Mouse (Mus musculus) midbrain, embryonic 13.5 days (tissue): ENCODE measurements at regions not wholly inside any gene's neighbourhood (a gene's known extent, or its start where the extent isn't known, plus 50 kb on each side); places are given as distances from the start of the nearest gene placed in this dataset.

Source experiments
- ATAC-seq: fragments of 200-750 bp; cut with Nextera tagmentation; 2 replicates; pipeline ENCODE4 v1.8.0; 2017; ENCODE audit warnings: mild to moderate bottlenecking, moderate TSS enrichment, moderate library complexity
- H3K27ac ChIP-seq: fragments of 300-500 bp; sonication (generic); 2 replicates; pipeline ENCODE4 v1.5.1; 2015; ENCODE audit warnings: inconsistent platforms, mild to moderate bottlenecking, moderate library complexity
- H3K27me3 ChIP-seq: fragments of 300-500 bp; sonication (generic); 2 replicates; pipeline ENCODE4 v1.6.1; 2015; ENCODE audit warnings: mild to moderate bottlenecking, inconsistent platforms
- H3K36me3 ChIP-seq: fragments of 300-500 bp; sonication (generic); 2 replicates; pipeline ENCODE4 v1.6.1; 2015; ENCODE audit warnings: mild to moderate bottlenecking, inconsistent platforms
- H3K4me1 ChIP-seq: fragments of 300-500 bp; sonication (generic); replicated peaks from 2 replicates; pipeline ENCODE4 v1.6.1; 2015; ENCODE audit warnings: inconsistent platforms
- H3K4me2 ChIP-seq: fragments of 300-500 bp; sonication (generic); replicated peaks from 2 replicates; pipeline ENCODE4 v1.6.1; 2015; ENCODE audit warnings: moderate library complexity, mild to moderate bottlenecking, inconsistent platforms
- H3K4me3 ChIP-seq: fragments of 300-500 bp; sonication (generic); replicated peaks from 2 replicates; pipeline ENCODE4 v1.5.1; 2015; ENCODE audit warnings: mild to moderate bottlenecking, inconsistent platforms
- H3K9ac ChIP-seq: fragments of 300-500 bp; sonication (generic); replicated peaks from 2 replicates; pipeline ENCODE4 v1.6.1; 2015; ENCODE audit warnings: mild to moderate bottlenecking, inconsistent platforms
- H3K9me3 ChIP-seq: fragments of 300-500 bp; sonication (generic); 2 replicates; pipeline ENCODE4 v1.6.1; 2016; ENCODE audit warnings: mild to moderate bottlenecking, inconsistent platforms
- WGBS: fragments of 180-500 bp; shearing (Covaris S2); methylation state at CpG from one replicate; pipeline ENCODE4 v1.1.7; 2015; 5-methylcytosine and 5-hydroxymethylcytosine counted together

- Histone ChIP-seq H3K4me2 (no peak overlapping the region), H3K27me3 (no peaks in the 10 kb centered on the region), H3K36me3 (no peaks in the 10 kb centered on the region), H3K4me3 (no peak overlapping the region), H3K4me1 (no peaks in the 10 kb centered on the region), H3K9ac (no peak overlapping the region), H3K9me3 (no peaks in the 10 kb centered on the region), H3K27ac (no peak overlapping the region)
- 95% methylated on average over 1 of the region's 1 CpGs for WGBS
- ATAC-seq: no peak
Observed at GRCm38 (mm10) chr17:62306524-62306923, 574.6 kb downstream of the Efna5 start.

- 73% methylated on average over 3 of the region's 3 CpGs for WGBS
- H3K4me3 ChIP-seq: no peak overlapping the region
- H3K27me3 ChIP-seq: no peaks in the 10 kb centered on the region
- H3K9ac ChIP-seq: no peak overlapping the region
- no peak overlapping the region for H3K4me2 ChIP-seq
- H3K36me3 ChIP-seq: no peaks in the 10 kb centered on the region
- no peak for ATAC-seq
- H3K9me3 ChIP-seq: no peaks in the 10 kb centered on the region
- no peaks in the 10 kb centered on the region for H3K4me1 ChIP-seq
- H3K27ac ChIP-seq: no peak overlapping the region
Observed at GRCm38 (mm10) chr17:62305140-62305539, 576.0 kb downstream of the Efna5 start.

- H3K4me2 ChIP-seq: no peak overlapping the region
- no peaks in the 10 kb centered on the region for H3K36me3 ChIP-seq
- no peaks in the 10 kb centered on the region for H3K4me1 ChIP-seq
- H3K9ac ChIP-seq: no peak overlapping the region
- H3K27me3 ChIP-seq: no peaks in the 10 kb centered on the region
- ATAC-seq: no peak
- no peak overlapping the region for H3K27ac ChIP-seq
- no peaks in the 10 kb centered on the region for H3K9me3 ChIP-seq
- H3K4me3 ChIP-seq: no peak overlapping the region
- WGBS: 95% methylated on average over 3 of the region's 3 CpGs
Observed at GRCm38 (mm10) chr17:62304073-62304472, 577.0 kb downstream of the Efna5 start.

GRCm38 (mm10) chr17:62299875-62300274, 581.2 kb downstream of the Efna5 start:
- ATAC-seq: no peak
- Histone ChIP-seq H3K9ac (no peak overlapping the region), H3K4me3 (no peak overlapping the region), H3K27ac (no peak overlapping the region), H3K4me1 (no peaks in the 10 kb centered on the region), H3K4me2 (no peak overlapping the region), H3K36me3 (no peaks in the 10 kb centered on the region), H3K27me3 (no peaks in the 10 kb centered on the region), H3K9me3 (no peaks in the 10 kb centered on the region)
- WGBS: 90% methylated on average over 9 of the region's 9 CpGs

- no peak overlapping the region for H3K9ac ChIP-seq
- H3K4me3 ChIP-seq: no peak overlapping the region
- H3K36me3 ChIP-seq: no peaks in the 10 kb centered on the region
- WGBS: 92% methylated on average over 7 of the region's 7 CpGs
- no peak overlapping the region for H3K27ac ChIP-seq
- no peaks in the 10 kb centered on the region for H3K9me3 ChIP-seq
- H3K4me2 ChIP-seq: no peak overlapping the region
- H3K27me3 ChIP-seq: no peaks in the 10 kb centered on the region
- no peak for ATAC-seq
- no peaks in the 10 kb centered on the region for H3K4me1 ChIP-seq
Observed at GRCm38 (mm10) chr17:62297393-62298060, 583.6 kb downstream of the Efna5 start.

GRCm38 (mm10) chr17:62295412-62295811, 585.7 kb downstream of the Efna5 start:
- H3K36me3 ChIP-seq: no peaks in the 10 kb centered on the region
- H3K4me3 ChIP-seq: no peak overlapping the region
- no peak overlapping the region for H3K9ac ChIP-seq
- no peak overlapping the region for H3K27ac ChIP-seq
- H3K4me1 ChIP-seq: no peaks in the 10 kb centered on the region
- no peak overlapping the region for H3K4me2 ChIP-seq
- no peaks in the 10 kb centered on the region for H3K9me3 ChIP-seq
- ATAC-seq: no peak
- H3K27me3 ChIP-seq: no peaks in the 10 kb centered on the region

- no peak for ATAC-seq
- H3K36me3 ChIP-seq: no peaks in the 10 kb centered on the region
- H3K27me3 ChIP-seq: no peaks in the 10 kb centered on the region
- no peak overlapping the region for H3K9ac ChIP-seq
- H3K9me3 ChIP-seq: no peaks in the 10 kb centered on the region
- no peak overlapping the region for H3K4me3 ChIP-seq
- no peak overlapping the region for H3K4me2 ChIP-seq
- WGBS: 86% methylated on average over 5 of the region's 5 CpGs
- H3K4me1 ChIP-seq: no peaks in the 10 kb centered on the region
- H3K27ac ChIP-seq: no peak overlapping the region
Observed at GRCm38 (mm10) chr17:62292703-62293102, 588.4 kb downstream of the Efna5 start.

- Histone ChIP-seq H3K4me2 (no peak overlapping the region), H3K4me1 (no peaks in the 10 kb centered on the region), H3K9me3 (no peaks in the 10 kb centered on the region), H3K4me3 (no peak overlapping the region), H3K27ac (no peak overlapping the region), H3K27me3 (no peaks in the 10 kb centered on the region), H3K36me3 (no peaks in the 10 kb centered on the region), H3K9ac (no peak overlapping the region)
- no peak for ATAC-seq
Observed at GRCm38 (mm10) chr17:62287666-62288065, 593.5 kb downstream of the Efna5 start.

GRCm38 (mm10) chr17:62287127-62287526, 594.0 kb downstream of the Efna5 start:
- H3K27me3 ChIP-seq: no peaks in the 10 kb centered on the region
- H3K36me3 ChIP-seq: no peaks in the 10 kb centered on the region
- no peak overlapping the region for H3K27ac ChIP-seq
- H3K9ac ChIP-seq: no peak overlapping the region
- 81% methylated on average over 4 of the region's 4 CpGs for WGBS
- no peak overlapping the region for H3K4me3 ChIP-seq
- ATAC-seq: no peak
- H3K4me2 ChIP-seq: no peak overlapping the region
- no peaks in the 10 kb centered on the region for H3K4me1 ChIP-seq
- H3K9me3 ChIP-seq: no peaks in the 10 kb centered on the region

- no peaks in the 10 kb centered on the region for H3K36me3 ChIP-seq
- H3K4me1 ChIP-seq: no peaks in the 10 kb centered on the region
- H3K4me2 ChIP-seq: no peak overlapping the region
- no peaks in the 10 kb centered on the region for H3K27me3 ChIP-seq
- no peak for ATAC-seq
- H3K4me3 ChIP-seq: no peak overlapping the region
- no peak overlapping the region for H3K27ac ChIP-seq
- no peaks in the 10 kb centered on the region for H3K9me3 ChIP-seq
- WGBS: 83% methylated on average over 12 of the region's 12 CpGs
- H3K9ac ChIP-seq: no peak overlapping the region
Observed at GRCm38 (mm10) chr17:62286086-62287080, 594.7 kb downstream of the Efna5 start.

- no peaks in the 10 kb centered on the region for H3K27me3 ChIP-seq
- no peaks in the 10 kb centered on the region for H3K4me1 ChIP-seq
- H3K27ac ChIP-seq: no peak overlapping the region
- 80% methylated on average over 3 of the region's 3 CpGs for WGBS
- ATAC-seq: no peak
- H3K9ac ChIP-seq: no peak overlapping the region
- H3K4me3 ChIP-seq: no peak overlapping the region
- no peak overlapping the region for H3K4me2 ChIP-seq
- no peaks in the 10 kb centered on the region for H3K36me3 ChIP-seq
- no peaks in the 10 kb centered on the region for H3K9me3 ChIP-seq
Observed at GRCm38 (mm10) chr17:62280201-62280600, 600.9 kb downstream of the Efna5 start.

GRCm38 (mm10) chr17:62271399-62271798, 609.7 kb downstream of the Efna5 start:
- no peak for ATAC-seq
- Histone ChIP-seq H3K27me3 (no peaks in the 10 kb centered on the region), H3K36me3 (no peaks in the 10 kb centered on the region), H3K9ac (no peak overlapping the region), H3K27ac (no peak overlapping the region), H3K4me2 (no peak overlapping the region), H3K4me1 (no peaks in the 10 kb centered on the region), H3K4me3 (no peak overlapping the region), H3K9me3 (no peaks in the 10 kb centered on the region)
- 81% methylated on average over 7 of the region's 7 CpGs for WGBS
